Mouse (Mus musculus) neutrophil, adult 59 days (primary cell): ENCODE results near the gene Slc6a5. TPM values are rescaled to one million over a fixed set of nuclear protein-coding genes. Genes with fewer than 3 reads are reported as not detected.

ENCODE experiments used
- total RNA-seq, 2 experiments: library from RNA; stranded (reverse); gene quantifications; 1 replicate in 1 of 2; 2 replicates in 1 of 2; pipeline ENCODE4 v1.2.4; 2023

Slc6a5 gene
- total RNA-seq = not detected

GRCm38 (mm10) chr7:49909850-49910249 is at the start of gene Slc6a5:
Gene Slc6a5 (plus strand): TSS chr7:49910146.

GRCm38 (mm10) chr7:49974841-49975440 is 65.0 kb downstream of the Slc6a5 start, which contains the start of gene Nell1:
Gene Nell1 (plus strand): TSS chr7:49974864.

Other genes with a start within 250 kb of the Slc6a5 start
- 10 to 100 TPM; 27.3 to 27.7 TPM for gene Htatip2, start 151.0 kb upstream of the Slc6a5 start, total RNA-seq
- gene Prmt3, start 131.8 kb upstream of the Slc6a5 start, total RNA-seq = 10 to 100 TPM; 19.1 to 22.3 TPM
- not detected for gene Nell1, start 64.7 kb downstream of the Slc6a5 start, total RNA-seq